ENCODE assay signal across 10 mouse cellular contexts in the genomic region with DNA sequence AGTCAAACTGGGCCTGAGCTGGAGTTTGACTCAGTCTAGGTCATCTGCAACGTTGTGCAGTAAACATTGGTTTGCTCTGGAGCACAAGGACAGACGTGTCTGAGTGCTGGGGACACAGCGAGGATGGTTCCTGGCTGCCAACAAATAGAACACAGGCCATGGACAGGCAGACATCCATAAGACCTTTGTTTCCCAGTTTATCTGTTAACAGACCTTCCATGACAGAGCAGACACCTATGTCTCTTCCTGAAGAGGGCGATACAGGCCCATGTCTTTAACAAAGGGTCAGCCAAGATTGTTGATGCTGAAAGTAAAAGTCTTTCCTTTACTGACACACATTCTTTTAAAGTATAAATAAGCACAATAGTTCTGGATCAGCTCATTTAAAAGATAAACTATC.
A peak's percentile ranks its signal among the peaks of the same experiment; 100 is the strongest.
DNase-seq lines count a peak whose midpoint lies in the region; ATAC-seq and TF ChIP-seq lines count a peak whose summit lies in the region.
"Had no signal": no experiment of that assay in that cellular context is flagged by ENCODE, and none has a peak within 500 bp of the region (broad histone marks: within the 10 kb centered on the region; RNA-seq: fewer than 3 reads in every experiment).

No protein-coding gene starts in this region.

- no peak for TF ChIP-seq EP300 in stomach, postnatal 0 days (optimal IDR thresholded peaks at IDR 0.05)

- no peak overlapping the region for H3K27ac ChIP-seq in forebrain, postnatal 0 days (ENCODE audit: low read depth, low read length)
- H3K27ac ChIP-seq in forebrain, embryonic 15.5 days (replicated peaks): no peak overlapping the region
- no peak overlapping the region for H3K27ac ChIP-seq in midbrain, postnatal 0 days (ENCODE audit: low read depth, low read length)
- H3K27ac ChIP-seq in midbrain, embryonic 15.5 days: no peak overlapping the region
- no peak overlapping the region for H3K27ac ChIP-seq in stomach, postnatal 0 days (replicated peaks)
- H3K27ac ChIP-seq: limb, embryonic 13.5 days; neural tube, embryonic 13.5 days had no signal

- H3K4me3 ChIP-seq in forebrain, postnatal 0 days (ENCODE audit: low read depth, low read length): no peak overlapping the region
- no peak overlapping the region for H3K4me3 ChIP-seq in forebrain, embryonic 15.5 days
- H3K4me3 ChIP-seq in midbrain, postnatal 0 days (ENCODE audit: low read depth, low read length): no peak overlapping the region
- H3K4me3 ChIP-seq in midbrain, embryonic 15.5 days: no peak overlapping the region
- H3K4me3 ChIP-seq in stomach, postnatal 0 days (ENCODE audit: low read depth, low read length): no peak overlapping the region
- H3K4me3 ChIP-seq: limb, embryonic 13.5 days; neural tube, embryonic 13.5 days had no signal

- WGBS in forebrain, postnatal 0 days: 59% methylated on average over 4 of the region's 4 CpGs
- WGBS in forebrain, embryonic 15.5 days: 68% methylated on average over 4 of the region's 4 CpGs
- WGBS in midbrain, postnatal 0 days: 62% methylated on average over 4 of the region's 4 CpGs
- WGBS in midbrain, embryonic 15.5 days: 61% methylated on average over 4 of the region's 4 CpGs
- WGBS in stomach, postnatal 0 days: 48% methylated on average over 4 of the region's 4 CpGs

- DNase-seq in forebrain, postnatal 0 days: no peak
- DNase-seq in midbrain, postnatal 0 days (ENCODE audit: low spot score): peak; percentile 28
- peak; percentile 51 for DNase-seq in cerebellum, adult 9-10 months
- no peak for DNase-seq in stomach, postnatal 0 days (ENCODE audit: low spot score)
- no peak for DNase-seq in right cerebral cortex, postnatal 25 days
- no peak for DNase-seq in frontal cortex, adult 2 months (ENCODE audit: extremely low spot score in 1 of 2, low spot score in 1 of 2)

- TF ChIP-seq CTCF in forebrain, postnatal 0 days (IDR thresholded peaks at IDR 0.05; ENCODE audit: low read depth): peak; percentile 41
- peak; percentile 61 for TF ChIP-seq CTCF in midbrain, postnatal 0 days (IDR thresholded peaks at IDR 0.05)
- peak; percentile 71 for TF ChIP-seq CTCF in stomach, postnatal 0 days (IDR thresholded peaks at IDR 0.05; ENCODE audit: low read depth)

- H3K4me2 ChIP-seq in forebrain, postnatal 0 days (ENCODE audit: low read depth): no peak overlapping the region
- no peak overlapping the region for H3K4me2 ChIP-seq in forebrain, embryonic 15.5 days (replicated peaks)
- H3K4me2 ChIP-seq in midbrain, postnatal 0 days (ENCODE audit: low read depth, low read length, poor library complexity, severe bottlenecking): no peak overlapping the region
- no peak overlapping the region for H3K4me2 ChIP-seq in midbrain, embryonic 15.5 days
- H3K4me2 ChIP-seq in stomach, postnatal 0 days (replicated peaks; ENCODE audit: low read depth): no peak overlapping the region
- H3K4me2 ChIP-seq: limb, embryonic 13.5 days; neural tube, embryonic 13.5 days had no signal

- H3K9me3 ChIP-seq in forebrain, postnatal 0 days (ENCODE audit: low read length): no peaks in the 10 kb centered on the region
- H3K9me3 ChIP-seq in forebrain, embryonic 15.5 days: no peaks in the 10 kb centered on the region
- H3K9me3 ChIP-seq in midbrain, postnatal 0 days (ENCODE audit: low read length): no peaks in the 10 kb centered on the region
- H3K9me3 ChIP-seq in midbrain, embryonic 15.5 days: no peaks in the 10 kb centered on the region
- H3K9me3 ChIP-seq in stomach, postnatal 0 days (ENCODE audit: control insufficient read depth, low read length): no peaks in the 10 kb centered on the region
- H3K9me3 ChIP-seq: limb, embryonic 13.5 days; neural tube, embryonic 13.5 days had no signal

- H3K9ac ChIP-seq in forebrain, postnatal 0 days: no peak overlapping the region
- no peak overlapping the region for H3K9ac ChIP-seq in forebrain, embryonic 15.5 days (replicated peaks)
- H3K9ac ChIP-seq in midbrain, postnatal 0 days (replicated peaks; ENCODE audit: low read length, poor library complexity, severe bottlenecking): no peak overlapping the region
- no peak overlapping the region for H3K9ac ChIP-seq in midbrain, embryonic 15.5 days
- H3K9ac ChIP-seq in stomach, postnatal 0 days (ENCODE audit: low read length): no peak overlapping the region
- H3K9ac ChIP-seq: limb, embryonic 13.5 days; neural tube, embryonic 13.5 days had no signal

- no peaks in the 10 kb centered on the region for H3K27me3 ChIP-seq in forebrain, postnatal 0 days (ENCODE audit: insufficient read depth, low read length)
- H3K27me3 ChIP-seq in forebrain, embryonic 15.5 days: no peaks in the 10 kb centered on the region
- no peaks in the 10 kb centered on the region for H3K27me3 ChIP-seq in midbrain, postnatal 0 days (ENCODE audit: insufficient read depth, low read length)
- H3K27me3 ChIP-seq in midbrain, embryonic 15.5 days (replicated peaks): no peaks in the 10 kb centered on the region
- H3K27me3 ChIP-seq in stomach, postnatal 0 days (ENCODE audit: control insufficient read depth, insufficient read depth, low read length): no peaks in the 10 kb centered on the region
- H3K27me3 ChIP-seq: limb, embryonic 13.5 days; neural tube, embryonic 13.5 days had no signal

- no peak for ATAC-seq in forebrain, postnatal 0 days
- ATAC-seq in forebrain, embryonic 15.5 days (replicated peaks): no peak
- no peak for ATAC-seq in midbrain, postnatal 0 days (ENCODE audit: low FRiP score)
- ATAC-seq in midbrain, embryonic 15.5 days (replicated peaks): no peak
- ATAC-seq in stomach, postnatal 0 days (ENCODE audit: low FRiP score, low TSS enrichment): no peak

- no peaks in the 10 kb centered on the region for H3K4me1 ChIP-seq in forebrain, postnatal 0 days (ENCODE audit: insufficient read depth)
- H3K4me1 ChIP-seq in forebrain, embryonic 15.5 days: no peaks in the 10 kb centered on the region
- H3K4me1 ChIP-seq in midbrain, postnatal 0 days (ENCODE audit: insufficient read depth, low read length): no peaks in the 10 kb centered on the region
- H3K4me1 ChIP-seq in midbrain, embryonic 15.5 days: no peaks in the 10 kb centered on the region
- no peaks in the 10 kb centered on the region for H3K4me1 ChIP-seq in stomach, postnatal 0 days (replicated peaks; ENCODE audit: control insufficient read depth, insufficient read depth)
- H3K4me1 ChIP-seq: limb, embryonic 13.5 days; neural tube, embryonic 13.5 days had no signal

- no peaks in the 10 kb centered on the region; the same call in 1 of the 2 replicates for H3K36me3 ChIP-seq in forebrain, postnatal 0 days (ENCODE audit: insufficient read depth)
- H3K36me3 ChIP-seq in forebrain, embryonic 15.5 days: no peaks in the 10 kb centered on the region
- no peaks in the 10 kb centered on the region for H3K36me3 ChIP-seq in midbrain, postnatal 0 days (ENCODE audit: insufficient read depth, low read length)
- H3K36me3 ChIP-seq in midbrain, embryonic 15.5 days (replicated peaks): no peaks in the 10 kb centered on the region
- H3K36me3 ChIP-seq in stomach, postnatal 0 days (ENCODE audit: control insufficient read depth, insufficient read depth, low read length): no peaks in the 10 kb centered on the region

Comparison
In these comparisons a context has a peak if more than half of its experiments do, and no peak if none do; other contexts are left out.
1. DNase-seq: peak in midbrain, postnatal 0 days (single experiment) and cerebellum, adult 9-10 months (single experiment); none in forebrain, postnatal 0 days (single experiment), stomach, postnatal 0 days (single experiment), right cerebral cortex, postnatal 25 days (single experiment) and frontal cortex, adult 2 months (0 of 2).
2. Peak in every context shown above with its lines, with median percentiles within 50 percentile points of each other: CTCF ChIP-seq.